Mouse (Mus musculus): Measurements from ENCODE around the gene Elmo1.

GRCm38 (mm10) chr13:20207950-20208642, 117.7 kb downstream of the Elmo1 start:
- TF ChIP-seq CTCF (IDR thresholded peaks at IDR 0.05; ENCODE audit: insufficient read depth, low read depth, low read length), result no peak
- TF ChIP-seq POLR2A (IDR thresholded peaks at IDR 0.05; ENCODE audit: insufficient read depth, low read depth, low read length), result no peak

Measured in olfactory bulb, adult 2 months (tissue).